In genomic region chr11:98863751-98864429, GRCm38 (mm10) we compare ENCODE assay signal across 7 mouse cellular contexts. TPM values are rescaled to one million over a fixed set of nuclear protein-coding genes. Genes with fewer than 3 reads are reported as not detected.
DNase-seq lines count a peak whose midpoint lies in the region; TF ChIP-seq lines count a peak whose summit lies in the region.

No protein-coding gene starts in this region.

- TF ChIP-seq POLR2A in brain, embryonic 14.5 days (IDR thresholded peaks at IDR 0.05; ENCODE audit: borderline replicate concordance, extremely low read depth, insufficient read depth, insufficient read length, poor library complexity, severe bottlenecking), result no peak; the same call in 1 of the 2 replicates

- TF ChIP-seq CTCF in brain, embryonic 14.5 days (IDR thresholded peaks at IDR 0.05; ENCODE audit: borderline replicate concordance, extremely low read depth, insufficient read depth, insufficient read length), result no peak

- peak; percentile 78 for DNase-seq in retina, embryonic 14.5 days (ENCODE audit: low spot score)
- no peak for DNase-seq in retina, postnatal 1 day
- peak; percentile 90 for DNase-seq in brain, embryonic 14.5 days (ENCODE audit: low read depth)
- DNase-seq in forelimb bud, embryonic 11.5 days (ENCODE audit: low read depth, low spot score), result peak; percentile 70
- peak; percentile 73 for DNase-seq in kidney, postnatal 14 days
- DNase-seq in lung, postnatal 10 days, result peak; percentile 68
- DNase-seq in right cerebral cortex, postnatal 10 days (ENCODE audit: low spot score in 2 of 2), result peak; percentile 79 to 82

RNA-seq across cellular contexts. Expression of gene Wipf2, which starts 0.5 kb away (rescaled TPM):
- 11.0 and 14.7 TPM in 2 replicates for polyA plus RNA-seq in brain, embryonic 14.5 days (2012; rRNA removed)

RNA-seq across cellular contexts. Expression of gene Rapgefl1, which starts 27.3 kb away (rescaled TPM):
- 22.0 and 33.5 TPM in 2 replicates for polyA plus RNA-seq in brain, embryonic 14.5 days (2012; rRNA removed)

RNA-seq across cellular contexts. Expression of gene Cdc6, which starts 43.7 kb away (rescaled TPM):
- 4.5 and 6.2 TPM in 2 replicates for polyA plus RNA-seq in brain, embryonic 14.5 days (2012; rRNA removed)

RNA-seq across cellular contexts. Expression of gene Casc3, which starts 59.2 kb away (rescaled TPM):
- 66.6 and 74.3 TPM in 2 replicates for polyA plus RNA-seq in brain, embryonic 14.5 days (2012; rRNA removed)
